Mouse (Mus musculus) C2C12 (cell line): Measurements from ENCODE around the gene Pdia2. TPM values are rescaled to one million over a fixed set of nuclear protein-coding genes. Genes with fewer than 3 reads are reported as not detected.
"Not testable (repeated sequence)": the region's sequence is repeated elsewhere in the genome, so short reads cannot be mapped to it uniquely, and the experiment has no call there.

Experiments
- H3K27me3 ChIP-seq: one replicate; pipeline ENCODE4 v1.6.1; 2011; ENCODE audit not compliant: control insufficient read depth, insufficient read depth, insufficient read length
- H3K36me3 ChIP-seq: one replicate; pipeline ENCODE4 v1.6.1; 2011; ENCODE audit not compliant: control insufficient read depth, insufficient read depth
- H3K4me3 ChIP-seq: one replicate; pipeline ENCODE4 v1.5.1; 2011; ENCODE audit warnings: mild to moderate bottlenecking, control low read depth; ENCODE audit not compliant: poor library complexity, insufficient read depth, severe bottlenecking
- H3K79me2 ChIP-seq: one replicate; pipeline ENCODE4 v1.6.1; 2011; ENCODE audit not compliant: control insufficient read depth, insufficient read depth
- H3K79me3 ChIP-seq: one replicate; pipeline ENCODE4 v1.6.1; 2011; ENCODE audit warnings: low read depth, control low read depth
- H3ac ChIP-seq: one replicate; pipeline ENCODE3; 2011; ENCODE audit warnings: low read depth; ENCODE audit not compliant: control insufficient read depth, insufficient read length
- CEBPB ChIP-seq: IDR thresholded peaks from one replicate; pipeline ENCODE4 v1.6.1; 2011; ENCODE audit warnings: low read depth, mild to moderate bottlenecking, control low read depth, moderate library complexity
- CTCF ChIP-seq: IDR thresholded peaks from one replicate; pipeline ENCODE4 v1.5.1; 2011; ENCODE audit not compliant: control insufficient read depth, insufficient read depth, insufficient read length
- FOSL1 ChIP-seq: IDR thresholded peaks from one replicate; pipeline ENCODE4 v1.8.0; 2011; ENCODE audit warnings: mild to moderate bottlenecking, low read length; ENCODE audit not compliant: poor library complexity, insufficient read depth, severe bottlenecking
- MAX ChIP-seq: IDR thresholded peaks from one replicate; pipeline ENCODE4 v1.6.1; 2011; ENCODE audit warnings: mild to moderate bottlenecking, control low read depth
- MYOD1 ChIP-seq: IDR thresholded peaks from one replicate; pipeline ENCODE4 v1.6.1; 2011; ENCODE audit warnings: low read depth; ENCODE audit not compliant: control insufficient read depth, insufficient read length
- MYOG ChIP-seq: IDR thresholded peaks from one replicate; pipeline ENCODE4 v1.6.1; 2011; ENCODE audit not compliant: control insufficient read depth, insufficient read length; ENCODE audit errors: extremely low read depth
- USF1 ChIP-seq: IDR thresholded peaks from one replicate; pipeline ENCODE4 v1.6.1; 2011; ENCODE audit warnings: low read depth, mild to moderate bottlenecking, control low read depth, moderate library complexity
- polyA plus RNA-seq: library from polyadenylated mRNA; unstranded; fragments of >200 nt; fragmentation: generic; extraction: Trizol; gene quantifications from one replicate; pipeline ENCODE4 v1.2.1, GENCODE M21; 2012; ENCODE audit warnings: missing spikeins

Pdia2 gene
- polyA plus RNA-seq, 1 experiment: 0.05 TPM

- no peaks in the 10 kb centered on the region for H3K27me3 ChIP-seq
- H3K79me2 ChIP-seq: no peaks in the 10 kb centered on the region
These were observed 10.6 kb downstream of the Pdia2 start for GRCm38 (mm10) chr17:26188091-26188805.

DNA sequence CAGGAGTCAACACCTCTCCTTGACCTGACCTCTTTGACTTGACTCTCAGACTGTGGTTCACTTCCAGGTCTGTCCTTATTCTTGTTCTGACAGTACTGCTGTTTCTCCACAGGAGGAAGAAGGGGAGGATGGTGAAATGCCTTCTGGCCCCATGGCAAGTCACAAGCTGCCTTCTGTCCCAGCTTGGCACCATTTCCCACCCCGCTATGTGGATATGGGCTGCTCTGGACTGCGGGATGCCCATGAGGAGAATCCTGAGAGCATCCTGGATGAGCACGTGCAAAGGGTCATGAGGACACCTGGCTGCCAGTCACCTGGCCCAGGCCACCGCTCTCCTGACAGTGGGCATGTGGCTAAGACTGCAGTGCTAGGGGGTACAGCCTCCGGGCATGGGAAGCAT, 11.3 kb downstream of the Pdia2 start:
- no peaks in the 10 kb centered on the region for H3K79me2 ChIP-seq
- H3K27me3 ChIP-seq: no peaks in the 10 kb centered on the region
- TF ChIP-seq CTCF (no peak), MAX (no peak), MYOG (no peak), CEBPB (no peak), MYOD1 (no peak), USF1 (no peak), FOSL1 (no peak)
- H3K36me3 ChIP-seq: peaks cover 71% of the 10 kb centered on the region
- H3K79me3 ChIP-seq: no peaks in the 10 kb centered on the region
- H3K4me3 ChIP-seq: no peak overlapping the region
- H3ac ChIP-seq: no peak overlapping the region

More at GRCm38 (mm10) chr17:26188091-26188805, 10.6 kb downstream of the Pdia2 start:
- Histone ChIP-seq H3K4me3 (no peak overlapping the region), H3ac (no peak overlapping the region), H3K36me3 (peaks cover 74% of the 10 kb centered on the region), H3K79me3 (no peaks in the 10 kb centered on the region)
- TF ChIP-seq CEBPB: no peak
- TF ChIP-seq MAX: no peak
- no peak for TF ChIP-seq CTCF
- no peak for TF ChIP-seq USF1
- no peak for TF ChIP-seq MYOD1
- TF ChIP-seq FOSL1: no peak
- TF ChIP-seq MYOG: no peak

DNA sequence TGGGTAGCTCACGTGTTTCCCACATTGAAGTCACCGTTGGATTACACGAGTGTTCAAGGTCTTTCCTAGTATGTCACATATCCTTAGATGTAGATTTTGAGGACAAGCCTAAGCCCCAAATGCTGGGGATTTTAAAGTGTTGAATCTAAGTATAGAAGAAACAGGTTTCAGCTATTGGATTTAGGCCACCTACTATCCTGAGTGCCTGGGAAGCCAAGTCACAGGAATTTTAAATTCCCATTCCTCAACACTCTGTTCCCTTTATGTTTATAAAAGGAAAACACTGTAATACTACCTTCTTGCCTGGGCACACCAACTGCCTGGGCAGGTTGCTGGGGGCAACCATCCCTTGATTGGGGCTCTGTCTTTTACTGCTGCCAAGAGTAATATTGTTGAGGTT, 17.7 kb downstream of the Pdia2 start:
- peaks cover 3% of the 10 kb centered on the region for H3K79me3 ChIP-seq
- peaks cover 42% of the 10 kb centered on the region for H3K36me3 ChIP-seq

DNA sequence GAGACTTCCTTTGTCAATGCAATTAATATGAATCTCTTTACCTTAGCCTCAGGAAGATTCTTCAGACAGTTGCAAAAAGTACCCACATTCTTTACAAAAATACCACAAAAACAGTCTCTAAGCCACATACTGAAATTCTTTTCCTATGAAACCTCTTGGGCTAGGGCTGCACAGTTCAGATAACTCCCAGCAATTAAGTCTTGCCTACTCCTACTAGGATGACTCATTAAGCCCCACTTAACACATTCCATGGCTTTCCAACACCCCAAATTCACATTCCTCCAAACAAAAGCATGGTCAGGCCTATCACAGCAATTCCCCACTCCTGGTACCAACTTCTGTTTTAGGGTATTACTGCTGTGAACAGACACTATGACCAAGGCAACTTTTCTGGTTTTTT, 20.3 kb downstream of the Pdia2 start:
- peaks cover 7% of the 10 kb centered on the region for H3K79me3 ChIP-seq
- no peak overlapping the region for H3K4me3 ChIP-seq
- no peak overlapping the region for H3ac ChIP-seq
- no peak for TF ChIP-seq MAX
- no peak for TF ChIP-seq CTCF
- TF ChIP-seq MYOG: no peak
- no peak for TF ChIP-seq USF1
- no peak for TF ChIP-seq CEBPB
- no peak for TF ChIP-seq FOSL1
- no peak for TF ChIP-seq MYOD1
- H3K36me3 ChIP-seq: peaks cover 38% of the 10 kb centered on the region
- no peaks in the 10 kb centered on the region for H3K27me3 ChIP-seq
- H3K79me2 ChIP-seq: peaks cover 22% of the 10 kb centered on the region

More for the DNA sequence above, 17.7 kb downstream of the Pdia2 start:
- H3ac ChIP-seq: no peak overlapping the region
- H3K27me3 ChIP-seq: no peaks in the 10 kb centered on the region
- TF ChIP-seq CEBPB (no peak), FOSL1 (no peak), MAX (no peak), MYOG (no peak), USF1 (no peak), CTCF (no peak), MYOD1 (no peak)
- H3K4me3 ChIP-seq: no peak overlapping the region
- peaks cover 16% of the 10 kb centered on the region for H3K79me2 ChIP-seq

DNA sequence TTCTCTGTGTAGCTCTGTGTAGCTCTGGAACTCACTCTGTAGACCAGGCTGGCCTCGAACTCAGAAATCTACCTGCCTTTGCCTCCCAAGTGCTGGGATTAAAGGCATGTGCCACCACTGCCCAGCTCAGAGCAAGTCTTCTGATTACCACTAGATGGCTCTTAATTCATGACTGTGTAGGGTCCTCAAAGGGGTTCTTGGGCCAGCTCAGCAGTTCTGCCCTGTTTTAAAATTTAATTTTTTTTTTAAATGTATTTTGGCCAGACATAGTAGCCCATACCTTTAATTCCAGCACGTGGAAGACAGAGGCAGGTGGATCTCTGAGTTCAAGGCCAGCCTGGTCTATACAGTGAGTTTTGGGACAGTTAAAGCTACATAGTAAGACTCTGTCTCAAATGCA, 23.6 kb downstream of the Pdia2 start:
- H3ac ChIP-seq, H3K27me3 ChIP-seq: not testable (repeated sequence)
- peaks cover 30% of the 10 kb centered on the region for H3K36me3 ChIP-seq

DNA sequence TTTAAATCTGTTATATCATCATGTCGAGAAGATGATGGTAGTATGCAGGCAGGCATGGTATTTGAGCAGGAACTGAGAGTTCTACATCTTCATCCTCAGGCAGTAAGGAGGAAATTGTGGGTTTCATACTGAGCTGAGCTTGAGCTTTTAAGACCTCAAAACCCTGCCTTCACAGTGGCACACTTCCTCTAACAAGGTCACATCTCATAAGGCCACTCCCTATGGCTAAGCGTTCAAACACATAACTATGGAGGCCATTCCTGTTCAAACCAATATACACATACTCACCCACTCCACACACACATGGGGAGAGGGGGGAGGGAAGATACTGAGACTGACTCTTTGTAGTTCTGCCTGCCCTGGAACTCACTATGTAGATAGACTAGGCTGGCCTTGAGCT, 30.8 kb downstream of the Pdia2 start:
- no peak for TF ChIP-seq MAX
- TF ChIP-seq CEBPB: no peak
- TF ChIP-seq MYOG: no peak
- TF ChIP-seq MYOD1: no peak
- TF ChIP-seq USF1: no peak
- TF ChIP-seq CTCF: no peak
- no peak for TF ChIP-seq FOSL1
- H3K4me3 ChIP-seq: no peak overlapping the region
- peaks cover 86% of the 10 kb centered on the region for H3K79me2 ChIP-seq
- peaks cover 41% of the 10 kb centered on the region for H3K79me3 ChIP-seq
- no peaks in the 10 kb centered on the region for H3K27me3 ChIP-seq
- peaks cover 5% of the 10 kb centered on the region for H3K36me3 ChIP-seq
- no peak overlapping the region for H3ac ChIP-seq

More for the DNA sequence above, 23.6 kb downstream of the Pdia2 start:
- H3K79me2 ChIP-seq: peaks cover 43% of the 10 kb centered on the region
- H3K79me3 ChIP-seq, H3K4me3 ChIP-seq: not testable (repeated sequence)

DNA sequence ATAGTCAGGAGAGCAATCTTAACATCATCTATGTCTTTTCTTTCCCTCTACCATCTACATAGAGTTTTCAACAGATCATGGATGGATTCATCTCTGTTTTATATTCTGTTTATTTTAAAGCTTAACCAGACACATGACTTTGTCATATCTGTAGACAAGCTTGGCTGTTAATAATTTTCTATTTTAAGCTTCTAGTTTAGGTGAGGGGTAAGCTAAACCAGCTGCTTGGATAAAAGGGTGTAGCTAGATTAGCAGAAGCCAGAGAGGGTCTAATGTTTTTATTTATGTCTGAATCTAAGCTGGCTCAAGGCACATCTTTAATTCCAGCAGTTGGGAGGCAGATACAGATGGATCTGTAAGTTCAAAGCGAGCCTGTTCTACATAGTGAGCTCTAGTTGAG, 36.2 kb downstream of the Pdia2 start:
- Histone ChIP-seq H3ac (no peak overlapping the region), H3K79me3 (peaks cover 64% of the 10 kb centered on the region), H3K36me3 (peaks cover 5% of the 10 kb centered on the region), H3K79me2 (peaks cover 100% of the 10 kb centered on the region), H3K4me3 (no peak overlapping the region), H3K27me3 (no peaks in the 10 kb centered on the region)
- TF ChIP-seq CTCF (no peak), FOSL1 (no peak), USF1 (no peak), CEBPB (no peak), MAX (no peak), MYOD1 (no peak), MYOG (no peak)
